Mouse (Mus musculus): ENCODE measurements around the gene Akap9. TPM values are rescaled to one million over a fixed set of nuclear protein-coding genes. Genes with fewer than 3 reads are reported as not detected.

Akap9 gene
- total and polyA plus RNA-seq, 3 experiments = 15.9 to 29.3 (median 17.3) TPM

- no peak for DNase-seq (ENCODE audit: low read depth, low spot score)
- peaks cover 2 to 3% of the 10 kb centered on the region in 2 experiments; a peak in 2 of 4 replicates for H3K4me1 ChIP-seq (ENCODE audit: control insufficient read depth in 1 of 2, insufficient read depth in 2 of 2, low read length in 2 of 2)
- no peak overlapping the region for H3K4me3 ChIP-seq (ENCODE audit: control insufficient read depth in 1 of 2, insufficient read depth in 1 of 2, low read depth in 2 of 2, low read length in 2 of 2)
- H3K36me3 ChIP-seq (ENCODE audit: control insufficient read depth in 1 of 2, insufficient read depth in 2 of 2, low read length in 2 of 2) = peaks cover 0 to 11% of the 10 kb centered on the region in 2 experiments; a peak in 3 of 4 replicates
- no peaks in the 10 kb centered on the region; the same call in 1 of the 2 replicates for H3K79me2 ChIP-seq (ENCODE audit: control insufficient read depth, insufficient read depth, low read length, poor library complexity)
- no peaks in the 10 kb centered on the region for H3K27me3 ChIP-seq (ENCODE audit: control insufficient read depth in 1 of 2, insufficient read depth in 2 of 2, low read length in 2 of 2)
- no peak overlapping the region for H3K9ac ChIP-seq (ENCODE audit: control insufficient read depth, low read depth, low read length, poor library complexity, severe bottlenecking)
- H3K9me3 ChIP-seq (replicated peaks; ENCODE audit: insufficient read depth, low read length) = no peaks in the 10 kb centered on the region
- no peak overlapping the region for H3K27ac ChIP-seq (ENCODE audit: control insufficient read depth, low read depth, low read length)
- TF ChIP-seq NRF1 (IDR thresholded peaks at IDR 0.05; ENCODE audit: insufficient read depth, low read depth, low read length, poor library complexity, severe bottlenecking) (no peak), POLR2AphosphoS2 (IDR thresholded peaks at IDR 0.05; ENCODE audit: low read length) (no peak), UBTF (IDR thresholded peaks at IDR 0.05; ENCODE audit: borderline replicate concordance, insufficient read depth, low read depth, low read length) (no peak), EP300 (IDR thresholded peaks at IDR 0.05; ENCODE audit: low read depth in 1 of 2, low read length in 2 of 2) (no peak), E2F4 (IDR thresholded peaks at IDR 0.05; ENCODE audit: borderline replicate concordance, low read depth, low read length) (no peak), JUND (IDR thresholded peaks at IDR 0.05; ENCODE audit: low read depth, low read length) (no peak)
These were observed 47.0 kb downstream of the Akap9 start for GRCm38 (mm10) chr5:3974896-3975295.

GRCm38 (mm10) chr5:3976111-3976510, 48.3 kb downstream of the Akap9 start:
- TF ChIP-seq KAT2A (conservative IDR thresholded peaks at IDR 0.05; ENCODE audit: low read depth, low read length) = no peak
- no peak for TF ChIP-seq HCFC1 (IDR thresholded peaks at IDR 0.05; ENCODE audit: low read depth, low read length)
- TF ChIP-seq SIN3A (IDR thresholded peaks at IDR 0.05; ENCODE audit: low read length) = no peak
- no peak for TF ChIP-seq JUND (IDR thresholded peaks at IDR 0.05; ENCODE audit: low read depth, low read length)
- no peak for TF ChIP-seq CHD2 (IDR thresholded peaks at IDR 0.05; ENCODE audit: low read length)
- TF ChIP-seq USF2 (IDR thresholded peaks at IDR 0.05; ENCODE audit: borderline replicate concordance in 1 of 2, insufficient read depth in 1 of 2, low read depth in 1 of 2, low read length in 2 of 2) = no peak
- no peak for TF ChIP-seq RCOR1 (IDR thresholded peaks at IDR 0.05; ENCODE audit: low read depth, low read length)
- TF ChIP-seq NRF1 (IDR thresholded peaks at IDR 0.05; ENCODE audit: insufficient read depth, low read depth, low read length, poor library complexity, severe bottlenecking) = no peak
- Histone ChIP-seq H3K36me3 (ENCODE audit: control insufficient read depth in 1 of 2, insufficient read depth in 2 of 2, low read length in 2 of 2) (peaks cover 4 to 7% of the 10 kb centered on the region in 2 experiments; a peak in 3 of 4 replicates), H3K9me3 (replicated peaks; ENCODE audit: insufficient read depth, low read length) (no peaks in the 10 kb centered on the region), H3K79me2 (ENCODE audit: control insufficient read depth, insufficient read depth, low read length, poor library complexity) (no peaks in the 10 kb centered on the region; the same call in 1 of the 2 replicates), H3K27ac (ENCODE audit: control insufficient read depth, low read depth, low read length) (no peak overlapping the region), H3K4me1 (ENCODE audit: control insufficient read depth in 1 of 2, insufficient read depth in 2 of 2, low read length in 2 of 2) (peaks cover 2 to 3% of the 10 kb centered on the region in 2 experiments; a peak in 2 of 4 replicates), H3K4me3 (ENCODE audit: control insufficient read depth in 1 of 2, insufficient read depth in 1 of 2, low read depth in 2 of 2, low read length in 2 of 2) (no peak overlapping the region), H3K9ac (ENCODE audit: control insufficient read depth, low read depth, low read length, poor library complexity, severe bottlenecking) (no peak overlapping the region), H3K27me3 (ENCODE audit: control insufficient read depth in 1 of 2, insufficient read depth in 2 of 2, low read length in 2 of 2) (no peaks in the 10 kb centered on the region)
- no peak for DNase-seq (ENCODE audit: low read depth, low spot score)

GRCm38 (mm10) chr5:3977904-3978303, 50.0 kb downstream of the Akap9 start:
- DNase-seq (ENCODE audit: low read depth, low spot score) = peak; percentile 13
- Histone ChIP-seq H3K9me3 (replicated peaks; ENCODE audit: insufficient read depth, low read length) (no peaks in the 10 kb centered on the region), H3K27me3 (ENCODE audit: control insufficient read depth in 1 of 2, insufficient read depth in 2 of 2, low read length in 2 of 2) (no peaks in the 10 kb centered on the region), H3K36me3 (ENCODE audit: control insufficient read depth in 1 of 2, insufficient read depth in 2 of 2, low read length in 2 of 2) (peaks cover 4 to 7% of the 10 kb centered on the region in 2 experiments; a peak in 3 of 4 replicates), H3K4me3 (ENCODE audit: control insufficient read depth in 1 of 2, insufficient read depth in 1 of 2, low read depth in 2 of 2, low read length in 2 of 2) (no peak overlapping the region), H3K79me2 (ENCODE audit: control insufficient read depth, insufficient read depth, low read length, poor library complexity) (no peaks in the 10 kb centered on the region; the same call in 1 of the 2 replicates), H3K4me1 (ENCODE audit: control insufficient read depth in 1 of 2, insufficient read depth in 2 of 2, low read length in 2 of 2) (peaks cover 2 to 3% of the 10 kb centered on the region in 2 experiments; a peak in 2 of 4 replicates), H3K9ac (ENCODE audit: control insufficient read depth, low read depth, low read length, poor library complexity, severe bottlenecking) (no peak overlapping the region), H3K27ac (ENCODE audit: control insufficient read depth, low read depth, low read length) (no peak overlapping the region; the same call in 1 of the 2 replicates)
- TF ChIP-seq TCF12 (IDR thresholded peaks at IDR 0.05; ENCODE audit: low read depth, low read length) (peak; percentile 47; the same call in 1 of the 2 replicates), GATA1 (IDR thresholded peaks at IDR 0.05; ENCODE audit: low read depth, low read length) (peak; percentile 45; the same call in 1 of the 2 replicates), EP300 (IDR thresholded peaks at IDR 0.05; ENCODE audit: low read depth in 1 of 2, low read length in 2 of 2) (peak; percentile 32 to 58; a peak in 3 of 4 replicates), NRF1 (IDR thresholded peaks at IDR 0.05; ENCODE audit: insufficient read depth, low read depth, low read length, poor library complexity, severe bottlenecking) (no peak)
